Mouse (Mus musculus) heart, embryonic 13.5 days (tissue): Measurements from ENCODE around the gene Snap47. TPM values are rescaled to one million over a fixed set of nuclear protein-coding genes. Genes with fewer than 3 reads are reported as not detected.
A peak's percentile ranks its signal among the peaks of the same experiment; 100 is the strongest.
"Not testable (repeated sequence)": the region's sequence is repeated elsewhere in the genome, so short reads cannot be mapped to it uniquely, and the experiment has no call there.

ENCODE experiments used
- ATAC-seq: fragments of 200-750 bp; cut with Nextera tagmentation; 2 replicates; pipeline ENCODE4 v1.8.0; 2017; ENCODE audit warnings: moderate TSS enrichment; ENCODE audit not compliant: insufficient number of reproducible peaks, low FRiP score, low TSS enrichment; ENCODE audit errors: extremely low read depth
- H3K27ac ChIP-seq: fragments of 300-500 bp; sonication (generic); replicated peaks from 2 replicates; pipeline ENCODE4 v1.5.1; 2015; ENCODE audit warnings: moderate library complexity, mild to moderate bottlenecking, inconsistent platforms
- H3K27me3 ChIP-seq: fragments of 300-500 bp; sonication (generic); replicated peaks from 2 replicates; pipeline ENCODE4 v1.6.1; 2015; ENCODE audit warnings: mild to moderate bottlenecking, inconsistent platforms
- H3K36me3 ChIP-seq: fragments of 300-500 bp; sonication (generic); 2 replicates; pipeline ENCODE4 v1.6.1; 2015; ENCODE audit warnings: mild to moderate bottlenecking, inconsistent platforms
- H3K4me1 ChIP-seq: fragments of 300-500 bp; sonication (generic); 2 replicates; pipeline ENCODE4 v1.6.1; 2015; ENCODE audit warnings: inconsistent platforms
- H3K4me2 ChIP-seq: fragments of 300-500 bp; sonication (generic); 2 replicates; pipeline ENCODE4 v1.6.1; 2015; ENCODE audit warnings: inconsistent platforms, mild to moderate bottlenecking, moderate library complexity
- H3K4me3 ChIP-seq: fragments of 300-500 bp; sonication (generic); 2 replicates; pipeline ENCODE4 v1.5.1; 2015; ENCODE audit warnings: moderate library complexity, mild to moderate bottlenecking, inconsistent platforms
- H3K9ac ChIP-seq: fragments of 300-500 bp; sonication (generic); 2 replicates; pipeline ENCODE4 v1.6.1; 2015; ENCODE audit warnings: inconsistent platforms, mild to moderate bottlenecking, moderate library complexity
- H3K9me3 ChIP-seq: fragments of 300-500 bp; sonication (generic); 2 replicates; pipeline ENCODE4 v1.6.1; 2016; ENCODE audit warnings: inconsistent platforms
- WGBS: fragments of 180-500 bp; shearing (Covaris S2); methylation state at CpG from one replicate; pipeline ENCODE4 v1.1.7; 2015; ENCODE audit warnings: mixed read lengths; 5-methylcytosine and 5-hydroxymethylcytosine counted together
- polyA plus RNA-seq: library from polyadenylated mRNA; unstranded; fragments of >200 nt; fragmentation: Nextera tagmentation; extraction: Ambion mirVana; gene quantifications from 2 replicates; pipeline ENCODE4 v1.2.1, GENCODE M21; 2015

The Snap47 gene
- polyA plus RNA-seq, 1 experiment from 2014 or later, result 94.3 TPM

DNA sequence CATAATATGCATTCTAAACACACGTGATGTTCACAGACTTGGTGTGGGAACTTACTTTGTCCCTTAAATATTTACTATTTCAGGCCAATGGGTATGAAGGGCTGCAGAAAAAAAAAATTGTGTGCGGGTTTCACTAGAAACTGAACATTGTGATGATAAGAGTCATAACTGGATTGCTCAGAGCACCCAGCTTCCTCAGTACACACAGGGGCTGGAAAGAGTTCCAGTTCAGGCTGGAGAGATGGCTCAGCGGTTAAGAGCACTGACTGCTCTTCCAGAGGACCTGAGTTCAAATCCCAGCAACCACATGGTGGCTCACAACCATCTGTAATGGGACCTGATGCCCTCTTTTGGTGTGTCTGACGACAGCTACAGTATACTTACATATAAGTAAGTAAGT, 83.0 kb downstream of the Snap47 start:
- H3K9ac ChIP-seq, H3K36me3 ChIP-seq, H3K27me3 ChIP-seq, ATAC-seq, H3K9me3 ChIP-seq, H3K27ac ChIP-seq, H3K4me3 ChIP-seq, H3K4me2 ChIP-seq: not testable (repeated sequence)
- 80% methylated on average over 4 of the region's 4 CpGs for WGBS
- peaks cover 17% of the 10 kb centered on the region for H3K4me1 ChIP-seq

DNA sequence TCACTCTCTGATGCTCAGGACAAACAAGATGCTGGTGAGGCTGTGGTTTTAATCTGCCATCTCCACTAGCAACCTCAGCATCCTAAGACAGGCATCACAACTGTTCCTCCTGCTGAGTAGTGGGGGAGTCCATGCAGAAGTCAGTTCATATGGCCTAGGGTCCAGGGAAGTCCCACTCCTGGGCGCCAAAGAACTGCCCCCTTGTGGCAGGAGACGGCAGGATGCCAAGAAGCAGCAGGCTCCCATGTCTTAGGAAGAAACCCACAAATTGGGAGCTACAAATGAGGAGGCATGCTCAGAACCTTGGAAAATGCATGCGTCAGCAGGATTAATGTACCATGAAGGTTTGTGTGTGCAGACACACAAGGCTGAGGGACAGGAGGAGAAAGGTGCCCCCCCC, 84.4 kb downstream of the Snap47 start:
- H3K4me1 ChIP-seq, result peaks cover 17% of the 10 kb centered on the region
- no peaks in the 10 kb centered on the region for H3K36me3 ChIP-seq
- no peaks in the 10 kb centered on the region for H3K9me3 ChIP-seq
- H3K4me2 ChIP-seq, result no peak overlapping the region
- no peak overlapping the region for H3K9ac ChIP-seq
- no peak overlapping the region for H3K4me3 ChIP-seq
- WGBS, result 32% methylated on average over 3 of the region's 3 CpGs
- ATAC-seq, result no peak
- H3K27me3 ChIP-seq, result no peaks in the 10 kb centered on the region
- H3K27ac ChIP-seq, result no peak overlapping the region

DNA sequence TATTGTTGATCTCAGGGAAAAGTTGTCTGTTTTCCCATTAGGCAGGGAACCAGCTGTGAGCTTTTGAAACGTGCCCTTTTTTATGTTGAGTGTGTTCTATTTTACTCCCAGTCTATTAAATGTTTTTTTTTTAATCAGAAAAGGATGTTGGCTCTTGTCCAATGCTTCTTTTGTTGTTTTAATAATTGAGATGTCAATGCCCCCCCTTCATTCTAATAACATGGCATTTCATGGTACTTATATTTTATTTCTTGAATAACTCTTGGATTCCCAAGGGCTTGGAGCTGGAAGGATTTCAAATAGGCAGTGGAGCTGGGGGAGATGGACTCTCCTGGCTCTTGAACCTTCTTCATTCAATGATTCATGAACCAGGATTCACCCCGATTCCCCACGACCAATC, 85.0 kb downstream of the Snap47 start:
- no peak for ATAC-seq
- Histone ChIP-seq H3K9me3 (no peaks in the 10 kb centered on the region), H3K4me3 (no peak overlapping the region), H3K27me3 (no peaks in the 10 kb centered on the region), H3K4me2 (no peak overlapping the region), H3K27ac (no peak overlapping the region), H3K9ac (no peak overlapping the region), H3K4me1 (peaks cover 17% of the 10 kb centered on the region), H3K36me3 (no peaks in the 10 kb centered on the region)
- 78% methylated on average over 3 of the region's 3 CpGs for WGBS

DNA sequence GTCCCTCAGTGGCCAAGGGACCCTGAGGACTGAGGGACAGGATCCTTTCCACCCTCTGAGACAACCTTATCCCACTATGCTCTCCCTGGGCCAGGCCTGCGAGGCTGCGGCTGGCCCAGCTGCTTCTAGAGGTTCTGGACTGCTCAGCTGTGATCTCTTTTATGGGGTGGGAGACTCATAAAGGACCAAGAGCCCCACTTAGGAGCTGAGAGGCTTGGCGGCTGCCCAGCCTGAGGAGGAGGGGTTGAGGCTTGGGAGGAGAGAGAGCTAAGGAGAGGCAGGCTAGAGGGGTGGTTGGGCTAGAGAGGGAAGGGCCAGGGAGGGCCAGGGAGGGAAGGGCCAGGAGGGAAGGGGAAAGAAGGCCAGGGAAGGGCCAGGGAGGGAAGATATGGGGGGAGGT, 86.6 kb downstream of the Snap47 start:
- peak overlapping the region; percentile 15; the same call in 1 of the 2 replicates for H3K9ac ChIP-seq
- ATAC-seq, result peak; percentile 29; the same call in 1 of the 2 replicates
- no peaks in the 10 kb centered on the region for H3K9me3 ChIP-seq
- H3K27ac ChIP-seq, result peak overlapping the region; percentile 44; the same call in 1 of the 2 replicates
- H3K4me1 ChIP-seq, result peaks cover 17% of the 10 kb centered on the region
- H3K27me3 ChIP-seq, result no peaks in the 10 kb centered on the region
- H3K4me2 ChIP-seq, result no peak overlapping the region
- H3K36me3 ChIP-seq, result no peaks in the 10 kb centered on the region
- no peak overlapping the region for H3K4me3 ChIP-seq
- 38% methylated on average over 3 of the region's 3 CpGs for WGBS

DNA sequence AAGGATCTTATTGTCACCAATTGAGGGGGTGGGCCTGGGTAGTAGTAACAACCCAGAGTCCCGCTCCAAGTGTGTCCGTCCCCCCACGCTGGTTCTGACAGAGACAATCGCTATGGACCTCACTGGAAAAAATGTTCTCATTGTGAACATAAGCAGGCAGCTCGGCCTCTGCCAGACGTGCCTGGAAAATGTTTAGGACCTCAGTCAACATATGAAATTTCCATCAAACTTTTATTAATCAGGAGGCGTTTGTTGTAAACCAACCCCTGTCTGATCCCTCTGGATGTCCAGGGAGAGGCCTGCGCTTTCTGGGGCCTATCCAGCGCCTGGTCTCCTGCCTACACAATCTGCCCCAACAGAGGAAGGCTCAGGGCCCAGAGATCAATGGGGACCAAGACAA, 87.0 kb downstream of the Snap47 start:
- H3K27ac ChIP-seq, result peak overlapping the region; percentile 44; the same call in 1 of the 2 replicates
- no peak overlapping the region; the same call in 1 of the 2 replicates for H3K9ac ChIP-seq
- no peak overlapping the region for H3K4me3 ChIP-seq
- no peaks in the 10 kb centered on the region for H3K36me3 ChIP-seq
- no peak for ATAC-seq
- H3K9me3 ChIP-seq, result no peaks in the 10 kb centered on the region
- H3K27me3 ChIP-seq, result no peaks in the 10 kb centered on the region
- H3K4me1 ChIP-seq, result peaks cover 17% of the 10 kb centered on the region
- no peak overlapping the region for H3K4me2 ChIP-seq
- WGBS, result 79% methylated on average over 9 of the region's 9 CpGs

DNA sequence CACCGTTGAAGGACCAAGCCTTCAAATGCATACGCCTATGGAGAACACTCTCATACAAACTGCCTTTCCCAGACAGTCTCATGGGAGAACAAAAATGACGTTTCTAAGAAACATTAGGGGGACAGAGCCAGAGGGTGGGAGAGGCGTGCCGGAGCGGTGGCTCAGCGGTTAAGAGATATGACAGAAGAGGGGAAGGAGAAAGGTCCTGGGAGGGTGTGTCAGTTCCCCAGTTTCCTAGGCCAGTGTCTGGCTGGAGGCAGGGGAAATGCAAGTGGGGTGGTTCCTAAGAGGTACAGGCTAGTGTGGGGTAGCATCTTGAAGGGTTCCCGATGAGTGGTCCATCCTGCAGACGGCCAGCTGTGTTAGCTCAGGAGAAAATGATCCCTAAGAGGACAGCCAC, 89.7 kb downstream of the Snap47 start:
- H3K36me3 ChIP-seq, result no peaks in the 10 kb centered on the region
- peaks cover 17% of the 10 kb centered on the region for H3K4me1 ChIP-seq
- no peaks in the 10 kb centered on the region for H3K9me3 ChIP-seq
- H3K4me3 ChIP-seq, result no peak overlapping the region
- no peak overlapping the region for H3K9ac ChIP-seq
- H3K27me3 ChIP-seq, result no peaks in the 10 kb centered on the region
- H3K27ac ChIP-seq, result no peak overlapping the region
- H3K4me2 ChIP-seq, result no peak overlapping the region
- WGBS, result 67% methylated on average over 9 of the region's 9 CpGs
- ATAC-seq, result no peak

Other genes with a start within 250 kb of the Snap47 start
- gene Mrpl55, start 248.7 kb downstream of the Snap47 start, polyA plus RNA-seq, result 105 and 117 TPM in 2 replicates
- 22.6 and 23.1 TPM in 2 replicates for gene 2310033P09Rik, start 242.9 kb downstream of the Snap47 start, polyA plus RNA-seq
- gene Arf1, start 222.9 kb downstream of the Snap47 start, polyA plus RNA-seq, result 582 and 610 TPM in 2 replicates
- not detected in 2 replicates for gene Wnt3a, start 160.4 kb downstream of the Snap47 start, polyA plus RNA-seq
- gene Wnt9a, start 144.3 kb downstream of the Snap47 start, polyA plus RNA-seq, result 2.8 and 2.9 TPM in 2 replicates
- not detected in 2 replicates for gene Prss38, start 75.5 kb downstream of the Snap47 start, polyA plus RNA-seq
- gene Jmjd4, start 1.1 kb downstream of the Snap47 start, polyA plus RNA-seq, result 10.5 and 11.9 TPM in 2 replicates
- gene Zfp867, start 21.3 kb upstream of the Snap47 start, polyA plus RNA-seq, result 5.6 and 5.7 TPM in 2 replicates
- gene Zkscan17, start 75.6 kb upstream of the Snap47 start, polyA plus RNA-seq, result 13.8 and 14.7 TPM in 2 replicates
- 0.15 and 0.41 TPM in 2 replicates for gene Nlrp3, start 90.4 kb upstream of the Snap47 start, polyA plus RNA-seq
- not detected in 2 replicates for gene Olfr222, start 125.0 kb upstream of the Snap47 start, polyA plus RNA-seq
- not detected in 2 replicates for gene Olfr223, start 142.1 kb upstream of the Snap47 start, polyA plus RNA-seq
- gene Mprip, start 210.1 kb upstream of the Snap47 start, polyA plus RNA-seq, result 25.0 and 26.7 TPM in 2 replicates